Mouse (Mus musculus) hindbrain, embryonic 10.5 days (tissue): ENCODE results near the gene Acsf3. TPM values are rescaled to one million over a fixed set of nuclear protein-coding genes. Genes with fewer than 3 reads are reported as not detected.

Source experiments
- DNase-seq: peaks from one replicate; pipeline ENCODE4 v3.0.0-alpha.2; 2017; ENCODE audit warnings: low spot score
- H3K27ac ChIP-seq: fragments of 300-500 bp; sonication (generic); 2 replicates; pipeline ENCODE4 v1.5.1; 2016; ENCODE audit warnings: mild to moderate bottlenecking, moderate library complexity
- H3K27me3 ChIP-seq: fragments of 300-500 bp; sonication (generic); 2 replicates; pipeline ENCODE4 v1.6.1; 2016; ENCODE audit warnings: mild to moderate bottlenecking; ENCODE audit not compliant: poor library complexity, insufficient read depth, severe bottlenecking
- H3K36me3 ChIP-seq: fragments of 300-500 bp; sonication (generic); 2 replicates; pipeline ENCODE4 v1.6.1; 2016; ENCODE audit warnings: mild to moderate bottlenecking, moderate library complexity
- H3K4me1 ChIP-seq: fragments of 300-500 bp; sonication (generic); replicated peaks from 2 replicates; pipeline ENCODE4 v1.6.1; 2016; ENCODE audit warnings: mild to moderate bottlenecking
- H3K4me3 ChIP-seq: fragments of 300-500 bp; sonication (generic); 2 replicates; pipeline ENCODE4 v1.5.1; 2016; ENCODE audit warnings: mild to moderate bottlenecking, moderate library complexity
- H3K9me3 ChIP-seq: fragments of 300-500 bp; sonication (generic); 2 replicates; pipeline ENCODE4 v1.6.1; 2016; ENCODE audit warnings: mild to moderate bottlenecking, moderate library complexity
- WGBS: fragments of 180-500 bp; shearing (Covaris S2); methylation state at CpG from one replicate; pipeline ENCODE4 v1.1.7; 2016; 5-methylcytosine and 5-hydroxymethylcytosine counted together
- polyA plus RNA-seq: library from polyadenylated mRNA; unstranded; fragments of >200 nt; fragmentation: Nextera tagmentation; extraction: Ambion mirVana; gene quantifications from 2 replicates; pipeline ENCODE4 v1.2.1, GENCODE M21; 2016

Gene Acsf3
- 16.5 and 18.0 TPM in 2 replicates for polyA plus RNA-seq

GRCm38 (mm10) chr8:122775285-122776155 lies at the start of gene Acsf3:
Gene Acsf3, plus strand, starts transcription at chr8:122775486.
- 2% methylated on average over 50 of the region's 50 CpGs for WGBS
- H3K4me3 ChIP-seq = peak within 1 kb of the TSS; percentile 97
- peaks cover 14% of the 10 kb centered on the region for H3K4me1 ChIP-seq
- DNase-seq = peak; percentile 78
- H3K27me3 ChIP-seq = peaks cover 22% of the 10 kb centered on the region
- H3K27ac ChIP-seq = peak within 1 kb of the TSS; percentile 91
- no peaks in the 10 kb centered on the region for H3K9me3 ChIP-seq
- H3K36me3 ChIP-seq = peaks cover 9% of the 10 kb centered on the region

GRCm38 (mm10) chr8:122726789-122727188 lies 48.5 kb upstream of the Acsf3 start:
- DNase-seq = no peak
- Histone ChIP-seq H3K27ac (no peak overlapping the region), H3K9me3 (no peaks in the 10 kb centered on the region), H3K36me3 (no peaks in the 10 kb centered on the region), H3K4me3 (no peak overlapping the region), H3K27me3 (peaks cover 23% of the 10 kb centered on the region), H3K4me1 (peaks cover 15% of the 10 kb centered on the region; the same call in 1 of the 2 replicates)
- 63% methylated on average over 2 of the region's 2 CpGs for WGBS

GRCm38 (mm10) chr8:122727412-122727811 lies 47.9 kb upstream of the Acsf3 start:
- 66% methylated on average over 5 of the region's 5 CpGs for WGBS
- Histone ChIP-seq H3K27me3 (peaks cover 17% of the 10 kb centered on the region; the same call in 1 of the 2 replicates), H3K4me3 (no peak overlapping the region), H3K36me3 (no peaks in the 10 kb centered on the region), H3K4me1 (peaks cover 15% of the 10 kb centered on the region; the same call in 1 of the 2 replicates), H3K27ac (no peak overlapping the region), H3K9me3 (no peaks in the 10 kb centered on the region)
- DNase-seq = no peak

GRCm38 (mm10) chr8:122728630-122729029 lies 46.7 kb upstream of the Acsf3 start:
- peaks cover 14% of the 10 kb centered on the region; the same call in 1 of the 2 replicates for H3K27me3 ChIP-seq
- H3K4me1 ChIP-seq = peaks cover 14% of the 10 kb centered on the region; the same call in 1 of the 2 replicates
- 9% methylated on average over 3 of the region's 3 CpGs for WGBS
- no peak overlapping the region for H3K27ac ChIP-seq
- no peak for DNase-seq
- no peak overlapping the region for H3K4me3 ChIP-seq
- no peaks in the 10 kb centered on the region for H3K36me3 ChIP-seq
- H3K9me3 ChIP-seq = no peaks in the 10 kb centered on the region

- Histone ChIP-seq H3K4me3 (no peak overlapping the region), H3K27ac (0 out of 2 replicates have a peak overlapping the region, but pooled peaks have one; percentile 35), H3K27me3 (peaks cover 20% of the 10 kb centered on the region), H3K36me3 (no peaks in the 10 kb centered on the region), H3K4me1 (peaks cover 47% of the 10 kb centered on the region), H3K9me3 (no peaks in the 10 kb centered on the region)
- WGBS = 54% methylated on average over 3 of the region's 3 CpGs
- DNase-seq = no peak
These were observed 40.2 kb upstream of the Acsf3 start for GRCm38 (mm10) chr8:122735110-122735509.

GRCm38 (mm10) chr8:122735542-122736473 lies 39.5 kb upstream of the Acsf3 start:
- no peaks in the 10 kb centered on the region for H3K36me3 ChIP-seq
- H3K4me1 ChIP-seq = peaks cover 47% of the 10 kb centered on the region
- no peaks in the 10 kb centered on the region for H3K9me3 ChIP-seq
- no peak for DNase-seq
- H3K4me3 ChIP-seq = no peak overlapping the region
- peaks cover 27% of the 10 kb centered on the region for H3K27me3 ChIP-seq
- WGBS = 61% methylated on average over 19 of the region's 19 CpGs
- H3K27ac ChIP-seq = 0 out of 2 replicates have a peak overlapping the region, but pooled peaks have one; percentile 35

- H3K27ac ChIP-seq = no peak overlapping the region
- peaks cover 48% of the 10 kb centered on the region for H3K4me1 ChIP-seq
- DNase-seq = no peak
These were observed 38.7 kb upstream of the Acsf3 start for GRCm38 (mm10) chr8:122736623-122737022.

GRCm38 (mm10) chr8:122737071-122737470 lies 38.2 kb upstream of the Acsf3 start:
- Histone ChIP-seq H3K27ac (no peak overlapping the region), H3K4me1 (peaks cover 52% of the 10 kb centered on the region), H3K9me3 (no peaks in the 10 kb centered on the region), H3K36me3 (no peaks in the 10 kb centered on the region), H3K4me3 (no peak overlapping the region), H3K27me3 (peaks cover 39% of the 10 kb centered on the region)
- DNase-seq = no peak
- 52% methylated on average over 4 of the region's 4 CpGs for WGBS

More at GRCm38 (mm10) chr8:122736623-122737022, 38.7 kb upstream of the Acsf3 start:
- H3K4me3 ChIP-seq = no peak overlapping the region
- H3K27me3 ChIP-seq = peaks cover 35% of the 10 kb centered on the region
- no peaks in the 10 kb centered on the region for H3K36me3 ChIP-seq
- WGBS = 92% methylated on average over 11 of the region's 11 CpGs
- no peaks in the 10 kb centered on the region for H3K9me3 ChIP-seq

GRCm38 (mm10) chr8:122737886-122738285 lies 37.4 kb upstream of the Acsf3 start:
- Histone ChIP-seq H3K4me3 (no peak overlapping the region), H3K27ac (peak overlapping the region; percentile 35; the same call in 1 of the 2 replicates), H3K9me3 (no peaks in the 10 kb centered on the region), H3K4me1 (peaks cover 61% of the 10 kb centered on the region), H3K36me3 (no peaks in the 10 kb centered on the region), H3K27me3 (peaks cover 47% of the 10 kb centered on the region)
- 88% methylated on average over 6 of the region's 6 CpGs for WGBS
- no peak for DNase-seq

GRCm38 (mm10) chr8:122739102-122739725 lies 36.1 kb upstream of the Acsf3 start:
- peak; percentile 39 for DNase-seq
- peaks cover 64% of the 10 kb centered on the region for H3K4me1 ChIP-seq
- H3K27me3 ChIP-seq = peaks cover 61% of the 10 kb centered on the region
- H3K4me3 ChIP-seq = no peak overlapping the region
- peak overlapping the region; percentile 76 for H3K27ac ChIP-seq
- WGBS = 17% methylated on average over 11 of the region's 11 CpGs
- H3K36me3 ChIP-seq = no peaks in the 10 kb centered on the region
- H3K9me3 ChIP-seq = no peaks in the 10 kb centered on the region

GRCm38 (mm10) chr8:122742471-122742870 lies 32.8 kb upstream of the Acsf3 start:
- 20% methylated on average over 19 of the region's 19 CpGs for WGBS
- H3K4me1 ChIP-seq = peaks cover 74% of the 10 kb centered on the region
- no peaks in the 10 kb centered on the region for H3K9me3 ChIP-seq
- H3K27ac ChIP-seq = 0 out of 2 replicates have a peak overlapping the region, but pooled peaks have one; percentile 64
- no peak for DNase-seq
- H3K27me3 ChIP-seq = peaks cover 93% of the 10 kb centered on the region
- H3K4me3 ChIP-seq = no peak overlapping the region
- no peaks in the 10 kb centered on the region for H3K36me3 ChIP-seq
